Comparison of ENCODE assay signal across 24 mouse cellular contexts in genomic region chr17:47424186-47424585, GRCm38 (mm10). TPM values are rescaled to one million over a fixed set of nuclear protein-coding genes. Genes with fewer than 3 reads are reported as not detected.
DNase-seq lines count a peak whose midpoint lies in the region; ATAC-seq and TF ChIP-seq lines count a peak whose summit lies in the region.
"Had no signal": no experiment of that assay in that cellular context is flagged by ENCODE, and none has a peak within 500 bp of the region (broad histone marks: within the 10 kb centered on the region; RNA-seq: fewer than 3 reads in every experiment).

No protein-coding gene starts in this region.

- H3K4me1 ChIP-seq in heart, embryonic 16.5 days (ENCODE audit: control insufficient read depth, insufficient read depth, low read length) = peaks cover 9% of the 10 kb centered on the region
- peaks cover 4% of the 10 kb centered on the region; the same call in 1 of the 2 replicates for H3K4me1 ChIP-seq in lung, embryonic 14.5 days (ENCODE audit: insufficient read depth)
- no peaks in the 10 kb centered on the region for H3K4me1 ChIP-seq in intestine, postnatal 0 days (replicated peaks; ENCODE audit: control insufficient read depth, insufficient read depth, low read length)

- H3K9ac ChIP-seq in heart, embryonic 16.5 days (ENCODE audit: low read length) = no peak overlapping the region
- H3K9ac ChIP-seq in lung, embryonic 14.5 days = no peak overlapping the region
- no peak overlapping the region for H3K9ac ChIP-seq in intestine, postnatal 0 days (ENCODE audit: low read depth, low read length)
- H3K9ac ChIP-seq: forebrain, embryonic 13.5 days; forebrain, postnatal 0 days; heart, embryonic 12.5 days; hindbrain, embryonic 12.5 days had no signal

- no peak overlapping the region for H3K27ac ChIP-seq in heart, embryonic 16.5 days (ENCODE audit: low read length)
- no peak overlapping the region for H3K27ac ChIP-seq in lung, embryonic 14.5 days (ENCODE audit: low read depth)
- no peak overlapping the region for H3K27ac ChIP-seq in intestine, postnatal 0 days (ENCODE audit: low read depth, low read length)
- H3K27ac ChIP-seq: forebrain, embryonic 13.5 days; hindbrain, embryonic 12.5 days had no signal

- TF ChIP-seq CTCF in lung, embryonic 14.5 days (IDR thresholded peaks at IDR 0.05; ENCODE audit: low read depth) = no peak
- TF ChIP-seq CTCF in intestine, postnatal 0 days (IDR thresholded peaks at IDR 0.05; ENCODE audit: low read depth) = no peak

- WGBS in heart, embryonic 16.5 days = 53% methylated on average over 6 of the region's 6 CpGs
- 61% methylated on average over 6 of the region's 6 CpGs for WGBS in lung, embryonic 14.5 days
- 35% methylated on average over 6 of the region's 6 CpGs for WGBS in intestine, postnatal 0 days

- H3K4me2 ChIP-seq in heart, embryonic 16.5 days (ENCODE audit: low read depth, low read length) = no peak overlapping the region
- H3K4me2 ChIP-seq in lung, embryonic 14.5 days = no peak overlapping the region
- no peak overlapping the region for H3K4me2 ChIP-seq in intestine, postnatal 0 days (replicated peaks; ENCODE audit: low read depth)
- H3K4me2 ChIP-seq: forebrain, embryonic 13.5 days; heart, embryonic 12.5 days; hindbrain, embryonic 12.5 days had no signal

- no peaks in the 10 kb centered on the region for H3K36me3 ChIP-seq in heart, embryonic 16.5 days (ENCODE audit: control insufficient read depth, insufficient read depth)
- H3K36me3 ChIP-seq in lung, embryonic 14.5 days (ENCODE audit: insufficient read depth) = no peaks in the 10 kb centered on the region
- H3K36me3 ChIP-seq in intestine, postnatal 0 days (ENCODE audit: control insufficient read depth, insufficient read depth) = no peaks in the 10 kb centered on the region
- H3K36me3 ChIP-seq: heart, embryonic 12.5 days; hindbrain, embryonic 12.5 days had no signal

- no peak for DNase-seq in heart, postnatal 36 days
- DNase-seq in lung, embryonic 14.5 days = peak; percentile 44
- no peak for DNase-seq in lung, postnatal 4 days
- no peak for DNase-seq in gastrocnemius, postnatal 25 days
- DNase-seq in right cerebral cortex, postnatal 25 days = no peak
- DNase-seq: adrenal gland, postnatal 10 days; cerebellum, adult 11 months; cerebellum, adult 8-10 months; cerebellum, postnatal 14 days; embryo, embryonic 11 days; forebrain, postnatal 0 days; gastrocnemius, postnatal 14 days; heart, postnatal 4 days had no signal

- H3K9me3 ChIP-seq in heart, embryonic 16.5 days (replicated peaks; ENCODE audit: control insufficient read depth, low read length) = no peaks in the 10 kb centered on the region
- H3K9me3 ChIP-seq in lung, embryonic 14.5 days (ENCODE audit: low read depth, low read length) = no peaks in the 10 kb centered on the region
- no peaks in the 10 kb centered on the region for H3K9me3 ChIP-seq in intestine, postnatal 0 days (ENCODE audit: control insufficient read depth)
- H3K9me3 ChIP-seq: forebrain, embryonic 13.5 days; hindbrain, embryonic 12.5 days had no signal

- intact Hi-C loops in heart, postnatal 36 days (cut with DNase I) = no loop called here

- H3K27me3 ChIP-seq in heart, embryonic 16.5 days (ENCODE audit: control insufficient read depth, insufficient read depth, low read length) = no peaks in the 10 kb centered on the region
- H3K27me3 ChIP-seq in lung, embryonic 14.5 days (ENCODE audit: insufficient read depth, low read length) = no peaks in the 10 kb centered on the region
- H3K27me3 ChIP-seq in intestine, postnatal 0 days (replicated peaks; ENCODE audit: control insufficient read depth, insufficient read depth, low read length) = no peaks in the 10 kb centered on the region
- H3K27me3 ChIP-seq: hindbrain, embryonic 12.5 days had no signal

- no peak overlapping the region for H3K4me3 ChIP-seq in heart, embryonic 16.5 days (ENCODE audit: low read length)
- H3K4me3 ChIP-seq in lung, embryonic 14.5 days (ENCODE audit: low read depth, low read length) = no peak overlapping the region
- H3K4me3 ChIP-seq in intestine, postnatal 0 days (ENCODE audit: low read depth, low read length) = no peak overlapping the region
- H3K4me3 ChIP-seq: forebrain, embryonic 13.5 days; heart, embryonic 12.5 days; hindbrain, embryonic 12.5 days had no signal

- 0 out of 2 replicates have a peak, but pooled peaks have one; percentile 15 for ATAC-seq in heart, embryonic 16.5 days (replicated peaks; ENCODE audit: extremely low read depth, insufficient read depth, low FRiP score)
- ATAC-seq in lung, embryonic 14.5 days (ENCODE audit: insufficient read depth) = no peak
- ATAC-seq in intestine, postnatal 0 days = peak; percentile 74
- ATAC-seq: forebrain, embryonic 13.5 days; forebrain, postnatal 0 days had no signal

RNA-seq across cellular contexts. Expression of gene AI661453, which starts 12.2 kb away (rescaled TPM):
- 0.77 and 0.92 TPM in 2 replicates for polyA plus RNA-seq in heart, embryonic 16.5 days (2015; fragmentation: Nextera tagmentation; extraction: Ambion mirVana)
- total RNA-seq in heart, postnatal 36 days (2021) = 1 to 10 TPM; 1.6 to 1.8 TPM
- polyA plus RNA-seq in lung, embryonic 14.5 days (2014; fragmentation: Nextera tagmentation; extraction: Ambion mirVana) = 2.4 TPM in 2 replicates
- 6.1 and 7.7 TPM in 2 replicates for polyA plus RNA-seq in intestine, postnatal 0 days (2015; fragmentation: Nextera tagmentation; extraction: Ambion mirVana)
- under 1 TPM; 0.49 to 0.59 TPM for total RNA-seq in gastrocnemius, postnatal 25 days (2021)
- total RNA-seq: MEL had no signal

RNA-seq across cellular contexts. Expression of gene 1700001C19Rik, which starts 13.0 kb away (rescaled TPM):
- polyA plus RNA-seq in heart, embryonic 16.5 days (2015; fragmentation: Nextera tagmentation; extraction: Ambion mirVana) = 0.57 and 0.64 TPM in 2 replicates
- total RNA-seq in heart, postnatal 36 days (2021) = not detected
- 0.13 TPM in 1 of 2 replicates, not detected in the other for polyA plus RNA-seq in lung, embryonic 14.5 days (2014; fragmentation: Nextera tagmentation; extraction: Ambion mirVana)
- 0.35 and 0.77 TPM in 2 replicates for polyA plus RNA-seq in intestine, postnatal 0 days (2015; fragmentation: Nextera tagmentation; extraction: Ambion mirVana)
- total RNA-seq in gastrocnemius, postnatal 25 days (2021) = not detected
- total RNA-seq: common myeloid progenitor, adult 5-6 weeks; gastrocnemius, adult 18-20 months; gastrocnemius, postnatal 14 days; granulocyte monocyte progenitor cell, adult 5-6 weeks; heart, adult 8-10 months; MEL had no signal
- polyA plus RNA-seq: C2C12 had no signal

RNA-seq across cellular contexts. Expression of gene Guca1a, which starts 23.8 kb away (rescaled TPM):
- 1.2 and 2.1 TPM in 2 replicates for polyA plus RNA-seq in heart, embryonic 16.5 days (2015; fragmentation: Nextera tagmentation; extraction: Ambion mirVana)
- not detected for total RNA-seq in heart, postnatal 36 days (2021)
- 1.6 and 1.7 TPM in 2 replicates for polyA plus RNA-seq in lung, embryonic 14.5 days (2014; fragmentation: Nextera tagmentation; extraction: Ambion mirVana)
- polyA plus RNA-seq in intestine, postnatal 0 days (2015; fragmentation: Nextera tagmentation; extraction: Ambion mirVana) = 2.7 and 3.3 TPM in 2 replicates
- under 1 TPM in 1 of 2 experiments, not detected in 1; 0.43 TPM for total RNA-seq in gastrocnemius, postnatal 25 days (2021)
- total RNA-seq: forebrain, postnatal 0 days; gastrocnemius, adult 18-20 months had no signal

RNA-seq across cellular contexts. Expression of gene Guca1b, which starts 39.0 kb away (rescaled TPM):
- polyA plus RNA-seq in heart, embryonic 16.5 days (2015; fragmentation: Nextera tagmentation; extraction: Ambion mirVana) = 0.95 and 1.2 TPM in 2 replicates
- under 1 TPM; 0.25 to 0.33 TPM for total RNA-seq in heart, postnatal 36 days (2021)
- 0.41 and 0.49 TPM in 2 replicates for polyA plus RNA-seq in lung, embryonic 14.5 days (2014; fragmentation: Nextera tagmentation; extraction: Ambion mirVana)
- polyA plus RNA-seq in intestine, postnatal 0 days (2015; fragmentation: Nextera tagmentation; extraction: Ambion mirVana) = 0.13 and 0.17 TPM in 2 replicates
- total RNA-seq in gastrocnemius, postnatal 25 days (2021) = under 1 TPM; 0.32 to 0.43 TPM
- total RNA-seq: common myeloid progenitor, adult 5-6 weeks had no signal

RNA-seq across cellular contexts. Expression of gene Mrps10, which starts 55.5 kb away (rescaled TPM):
- 65.7 and 67.4 TPM in 2 replicates for polyA plus RNA-seq in heart, embryonic 16.5 days (2015; fragmentation: Nextera tagmentation; extraction: Ambion mirVana)
- 10 to 100 TPM; 19.9 to 23.9 TPM for total RNA-seq in heart, postnatal 36 days (2021)
- 84.1 and 86.9 TPM in 2 replicates for polyA plus RNA-seq in lung, embryonic 14.5 days (2014; fragmentation: Nextera tagmentation; extraction: Ambion mirVana)
- polyA plus RNA-seq in intestine, postnatal 0 days (2015; fragmentation: Nextera tagmentation; extraction: Ambion mirVana) = 46.8 and 49.6 TPM in 2 replicates
- 10 to 100 TPM; 31.9 to 33.5 TPM for total RNA-seq in gastrocnemius, postnatal 25 days (2021)
